Mouse (Mus musculus) intestine, embryonic 16.5 days (tissue): ENCODE data around the gene Wdr70. TPM values are rescaled to one million over a fixed set of nuclear protein-coding genes. Genes with fewer than 3 reads are reported as not detected.

Experiments
- ATAC-seq: fragments of 200-750 bp; cut with Nextera tagmentation; 2 replicates; pipeline ENCODE4 v1.8.0; 2017; ENCODE audit warnings: moderate TSS enrichment, moderate library complexity
- H3K27ac ChIP-seq: fragments of 300-500 bp; sonication (generic); 2 replicates; pipeline ENCODE4 v1.5.1; 2014; ENCODE audit warnings: mild to moderate bottlenecking, low read length
- H3K27me3 ChIP-seq: fragments of 300-500 bp; sonication (generic); replicated peaks from 2 replicates; pipeline ENCODE4 v1.6.1; 2014; ENCODE audit warnings: low read length, control low read depth, mixed read lengths; ENCODE audit not compliant: control insufficient read depth, insufficient read depth
- H3K36me3 ChIP-seq: fragments of 300-500 bp; sonication (generic); 2 replicates; pipeline ENCODE4 v1.6.1; 2014; ENCODE audit warnings: low read length, control low read depth; ENCODE audit not compliant: control insufficient read depth, insufficient read depth
- H3K4me1 ChIP-seq: fragments of 300-500 bp; sonication (generic); 2 replicates; pipeline ENCODE4 v1.6.1; 2014; ENCODE audit warnings: low read length, control low read depth, mixed read lengths; ENCODE audit not compliant: control insufficient read depth, insufficient read depth
- H3K4me2 ChIP-seq: fragments of 300-500 bp; sonication (generic); 2 replicates; pipeline ENCODE4 v1.6.1; 2014; ENCODE audit warnings: low read depth, low read length, control low read depth
- H3K4me3 ChIP-seq: fragments of 300-500 bp; sonication (generic); 2 replicates; pipeline ENCODE4 v1.5.1; 2014; ENCODE audit warnings: mild to moderate bottlenecking, low read length
- H3K9ac ChIP-seq: fragments of 300-500 bp; sonication (generic); 2 replicates; pipeline ENCODE4 v1.6.1; 2014; ENCODE audit warnings: low read depth, low read length
- H3K9me3 ChIP-seq: fragments of 300-500 bp; sonication (generic); 2 replicates; pipeline ENCODE4 v1.6.1; 2016; ENCODE audit warnings: low read length, control low read depth; ENCODE audit not compliant: control insufficient read depth
- WGBS: fragments of 180-500 bp; shearing (Covaris S2); extraction: QIAGEN DNeasy Blood & Tissue Kit; methylation state at CpG from one replicate; pipeline ENCODE4 v1.1.7; 2014; 5-methylcytosine and 5-hydroxymethylcytosine counted together
- polyA plus RNA-seq: library from polyadenylated mRNA; unstranded; fragments of >200 nt; fragmentation: Nextera tagmentation; extraction: Ambion mirVana; gene quantifications from 2 replicates; pipeline ENCODE4 v1.2.1, GENCODE M21; 2015

Wdr70 gene
- polyA plus RNA-seq, 1 experiment from 2014 or later = 42.8 TPM

- ATAC-seq = no peak
- no peak overlapping the region for H3K4me3 ChIP-seq
- H3K9me3 ChIP-seq = no peaks in the 10 kb centered on the region
- H3K9ac ChIP-seq = no peak overlapping the region
- no peaks in the 10 kb centered on the region for H3K36me3 ChIP-seq
- no peaks in the 10 kb centered on the region for H3K4me1 ChIP-seq
- WGBS = 77% methylated on average over 5 of the region's 5 CpGs
- H3K27ac ChIP-seq = no peak overlapping the region
- no peaks in the 10 kb centered on the region for H3K27me3 ChIP-seq
- no peak overlapping the region for H3K4me2 ChIP-seq
Measured at GRCm38 (mm10) chr15:7972528-7972927, 126.5 kb downstream of the Wdr70 start.

GRCm38 (mm10) chr15:7962786-7963185 lies 136.2 kb downstream of the Wdr70 start:
- Histone ChIP-seq H3K27me3 (no peaks in the 10 kb centered on the region), H3K4me3 (no peak overlapping the region), H3K36me3 (no peaks in the 10 kb centered on the region), H3K9me3 (no peaks in the 10 kb centered on the region), H3K27ac (no peak overlapping the region), H3K9ac (no peak overlapping the region), H3K4me2 (no peak overlapping the region), H3K4me1 (no peaks in the 10 kb centered on the region)
- ATAC-seq = no peak
- WGBS = 82% methylated on average over 6 of the region's 6 CpGs

DNA sequence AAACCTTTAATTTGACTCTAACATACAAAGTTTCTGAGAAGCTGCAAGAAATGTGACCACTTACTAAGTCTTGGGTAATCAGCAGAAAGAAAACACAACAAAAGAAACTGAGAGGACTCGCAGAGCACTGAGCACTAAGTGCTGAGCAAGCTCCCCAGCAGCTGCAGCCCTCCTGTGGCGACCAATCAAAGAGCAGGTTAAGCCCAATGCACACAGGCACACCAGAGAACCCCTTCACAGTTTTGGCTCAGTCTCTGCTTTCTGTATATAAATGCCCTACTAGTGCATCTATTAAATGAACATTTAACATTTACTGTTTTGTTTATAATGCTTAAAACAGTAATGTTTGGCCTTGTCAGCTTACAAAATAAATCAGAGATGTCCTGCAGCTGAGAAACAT lies 137.5 kb downstream of the Wdr70 start:
- ATAC-seq = no peak
- H3K27ac ChIP-seq = no peak overlapping the region
- WGBS = 37% methylated on average over 2 of the region's 2 CpGs
- H3K4me3 ChIP-seq = no peak overlapping the region
- no peak overlapping the region for H3K9ac ChIP-seq
- H3K4me1 ChIP-seq = no peaks in the 10 kb centered on the region
- H3K9me3 ChIP-seq = no peaks in the 10 kb centered on the region
- H3K36me3 ChIP-seq = no peaks in the 10 kb centered on the region
- no peak overlapping the region for H3K4me2 ChIP-seq
- H3K27me3 ChIP-seq = no peaks in the 10 kb centered on the region

DNA sequence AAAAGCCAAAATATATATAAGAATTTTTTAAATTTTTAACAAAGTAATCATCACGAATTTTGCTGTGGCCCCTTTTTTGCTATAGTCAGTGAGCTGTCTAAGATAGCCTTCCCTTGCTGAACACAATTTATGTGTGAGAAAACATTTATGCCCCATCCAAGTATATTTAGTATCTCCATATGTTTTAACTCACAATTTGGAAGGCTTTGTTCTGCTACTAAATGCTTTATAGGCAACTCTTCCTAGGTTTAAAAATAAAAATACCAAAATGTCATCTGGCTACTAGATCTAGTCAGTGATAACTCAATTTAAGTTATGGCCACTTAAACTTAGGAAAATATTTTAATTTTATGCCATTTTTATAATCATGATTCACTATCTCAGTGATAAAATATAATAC lies 142.1 kb downstream of the Wdr70 start:
- Histone ChIP-seq H3K4me1 (no peaks in the 10 kb centered on the region), H3K27ac (no peak overlapping the region), H3K9ac (no peak overlapping the region), H3K27me3 (no peaks in the 10 kb centered on the region), H3K4me2 (no peak overlapping the region), H3K36me3 (no peaks in the 10 kb centered on the region), H3K4me3 (no peak overlapping the region), H3K9me3 (no peaks in the 10 kb centered on the region)
- 77% methylated on average over 1 of the region's 1 CpGs for WGBS
- ATAC-seq = no peak

- H3K36me3 ChIP-seq = no peaks in the 10 kb centered on the region
- H3K9ac ChIP-seq = no peak overlapping the region
- no peak overlapping the region for H3K4me3 ChIP-seq
- 78% methylated on average over 7 of the region's 7 CpGs for WGBS
- H3K4me2 ChIP-seq = no peak overlapping the region
- no peak for ATAC-seq
- no peaks in the 10 kb centered on the region for H3K27me3 ChIP-seq
- H3K9me3 ChIP-seq = no peaks in the 10 kb centered on the region
- H3K27ac ChIP-seq = no peak overlapping the region
- no peaks in the 10 kb centered on the region for H3K4me1 ChIP-seq
Measured at GRCm38 (mm10) chr15:7950561-7950960, 148.4 kb downstream of the Wdr70 start.

DNA sequence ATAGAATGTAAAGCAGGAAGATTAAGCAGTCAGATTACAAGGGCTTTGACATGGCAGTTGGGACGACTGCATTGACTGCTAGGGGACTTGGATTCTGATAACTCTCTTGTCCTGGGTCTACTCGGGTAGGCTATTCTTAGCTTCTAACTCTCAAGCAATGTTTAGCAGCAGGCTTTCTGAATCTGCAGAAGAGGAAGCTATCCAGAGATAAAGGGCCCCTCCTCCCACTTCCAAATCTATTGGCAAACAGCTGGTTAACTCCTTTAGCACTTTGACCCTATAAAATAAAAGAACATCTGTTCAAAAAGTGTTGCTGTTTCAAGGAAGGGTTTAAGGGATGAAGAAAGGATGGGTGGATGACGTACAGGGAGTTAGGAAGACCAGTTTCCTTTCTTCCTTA lies 157.3 kb downstream of the Wdr70 start:
- H3K27ac ChIP-seq = no peak overlapping the region
- H3K4me3 ChIP-seq = no peak overlapping the region
- H3K36me3 ChIP-seq = no peaks in the 10 kb centered on the region
- H3K27me3 ChIP-seq = no peaks in the 10 kb centered on the region
- H3K4me1 ChIP-seq = no peaks in the 10 kb centered on the region
- no peaks in the 10 kb centered on the region for H3K9me3 ChIP-seq
- ATAC-seq = no peak
- 39% methylated on average over 3 of the region's 3 CpGs for WGBS
- no peak overlapping the region for H3K4me2 ChIP-seq
- no peak overlapping the region for H3K9ac ChIP-seq

DNA sequence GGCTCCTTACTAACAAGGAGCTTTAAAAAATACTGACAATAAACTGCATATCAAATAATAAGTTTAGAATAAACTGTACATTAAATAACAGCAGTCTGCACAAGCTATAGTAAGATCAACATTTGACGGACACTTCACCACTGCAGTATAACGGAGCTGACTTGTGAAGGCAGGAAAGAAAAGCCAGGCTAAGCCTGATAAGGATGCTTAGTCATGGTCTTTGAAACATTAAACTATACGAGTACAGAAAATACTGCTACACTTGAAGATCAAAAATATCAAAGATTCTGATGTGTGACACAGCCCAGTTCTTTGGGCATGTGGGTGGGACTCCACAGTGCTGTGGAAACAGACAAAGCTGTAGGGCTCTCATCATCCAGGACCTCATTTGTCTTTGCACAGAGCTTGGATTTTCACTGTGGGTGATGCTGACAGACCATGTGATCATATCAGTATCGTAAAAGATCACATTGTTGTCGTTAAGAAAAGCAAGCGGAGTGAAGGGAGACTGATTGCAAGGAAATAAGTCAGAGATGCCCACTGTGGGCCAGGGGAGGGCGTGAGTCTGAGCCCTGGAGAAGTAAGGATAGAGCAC lies 163.3 kb downstream of the Wdr70 start:
- WGBS = 77% methylated on average over 7 of the region's 7 CpGs

GRCm38 (mm10) chr15:7934580-7934979 lies 164.4 kb downstream of the Wdr70 start:
- Histone ChIP-seq H3K27ac (no peak overlapping the region), H3K4me1 (peaks cover 4% of the 10 kb centered on the region; the same call in 1 of the 2 replicates), H3K9me3 (no peaks in the 10 kb centered on the region), H3K4me3 (no peak overlapping the region), H3K9ac (no peak overlapping the region), H3K27me3 (no peaks in the 10 kb centered on the region), H3K4me2 (no peak overlapping the region), H3K36me3 (no peaks in the 10 kb centered on the region)
- no peak for ATAC-seq
- 39% methylated on average over 4 of the region's 4 CpGs for WGBS

More for the DNA sequence above, 163.3 kb downstream of the Wdr70 start:
- H3K4me2 ChIP-seq = no peak overlapping the region
- H3K9ac ChIP-seq = no peak overlapping the region
- H3K27ac ChIP-seq = no peak overlapping the region
- H3K9me3 ChIP-seq = no peaks in the 10 kb centered on the region
- H3K36me3 ChIP-seq = no peaks in the 10 kb centered on the region
- ATAC-seq = no peak
- H3K4me1 ChIP-seq = peaks cover 4% of the 10 kb centered on the region; the same call in 1 of the 2 replicates
- no peak overlapping the region for H3K4me3 ChIP-seq
- no peaks in the 10 kb centered on the region for H3K27me3 ChIP-seq

DNA sequence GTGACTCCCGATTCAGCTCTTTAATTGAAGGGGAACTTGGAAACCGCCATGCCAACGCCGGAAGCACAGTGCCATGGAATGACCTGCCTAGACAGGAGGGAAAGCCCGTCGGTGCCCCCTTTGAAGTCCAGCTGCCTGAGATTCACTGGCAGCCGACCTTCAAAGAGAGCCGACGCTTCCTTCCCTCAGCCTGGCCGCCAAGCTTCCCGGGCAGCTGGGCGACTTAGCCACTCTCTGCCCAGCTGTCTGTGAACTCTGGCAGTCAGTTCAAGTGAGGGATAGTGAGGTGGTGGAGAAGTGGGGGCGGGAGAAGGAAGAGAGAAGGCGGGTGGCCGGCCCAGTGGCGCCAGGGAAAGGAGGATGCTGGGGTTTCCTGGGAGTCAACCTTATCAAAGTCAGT lies 164.9 kb downstream of the Wdr70 start:
- no peaks in the 10 kb centered on the region for H3K27me3 ChIP-seq
- H3K9me3 ChIP-seq = no peaks in the 10 kb centered on the region
- no peak for ATAC-seq
- H3K4me2 ChIP-seq = no peak overlapping the region
- no peak overlapping the region for H3K9ac ChIP-seq
- no peaks in the 10 kb centered on the region for H3K36me3 ChIP-seq
- H3K4me3 ChIP-seq = no peak overlapping the region
- peaks cover 4% of the 10 kb centered on the region; the same call in 1 of the 2 replicates for H3K4me1 ChIP-seq
- H3K27ac ChIP-seq = no peak overlapping the region
- WGBS = 46% methylated on average over 16 of the region's 16 CpGs

DNA sequence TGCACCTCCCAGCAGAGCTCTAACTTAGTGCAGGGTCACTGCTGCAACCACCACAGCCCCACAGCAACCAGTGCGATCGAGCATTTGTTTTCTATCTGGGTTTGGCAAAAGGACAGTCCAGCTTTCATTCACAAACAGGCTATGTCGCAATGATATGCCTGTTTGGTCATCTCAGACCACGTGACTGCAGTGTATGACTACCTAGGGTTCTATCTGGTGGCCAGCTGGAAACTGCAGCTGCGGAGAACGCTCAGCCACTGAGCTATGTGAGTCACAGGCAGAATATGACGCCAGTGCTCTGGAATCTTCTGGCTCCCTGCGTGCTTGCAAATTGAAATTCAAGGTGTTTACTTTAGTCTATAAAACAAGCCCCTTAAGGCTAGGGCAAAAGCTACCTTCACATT lies 167.4 kb downstream of the Wdr70 start:
- Histone ChIP-seq H3K27me3 (no peaks in the 10 kb centered on the region), H3K4me1 (peaks cover 4% of the 10 kb centered on the region; the same call in 1 of the 2 replicates), H3K4me3 (no peak overlapping the region), H3K9me3 (no peaks in the 10 kb centered on the region), H3K9ac (no peak overlapping the region), H3K4me2 (no peak overlapping the region), H3K36me3 (no peaks in the 10 kb centered on the region), H3K27ac (no peak overlapping the region)
- 53% methylated on average over 8 of the region's 8 CpGs for WGBS
- peak; percentile 66 for ATAC-seq
